Mouse (Mus musculus): Measurements from ENCODE around the gene Trim7.

GRCm38 (mm10) chr11:48806856-48807562 lies 18.9 kb upstream of the Trim7 start:
- no peak for TF ChIP-seq CTCF (IDR thresholded peaks at IDR 0.05; ENCODE audit: insufficient read depth, low read length)
- TF ChIP-seq POLR2A (IDR thresholded peaks at IDR 0.05; ENCODE audit: borderline replicate concordance, extremely low read depth, low read depth, low read length): 0 out of 2 replicates have a peak, but pooled peaks have one; percentile 10
